In genomic region chr4:89302129-89302528, GRCm38 (mm10) we compare ENCODE assay signal across 21 mouse cellular contexts. TPM values are rescaled to one million over a fixed set of nuclear protein-coding genes. Genes with fewer than 3 reads are reported as not detected.
DNase-seq lines count a peak whose midpoint lies in the region; ATAC-seq and TF ChIP-seq lines count a peak whose summit lies in the region.
"Had no signal": no experiment of that assay in that cellular context is flagged by ENCODE, and none has a peak within 500 bp of the region (broad histone marks: within the 10 kb centered on the region; RNA-seq: fewer than 3 reads in every experiment).

No protein-coding gene starts in this region.

- ATAC-seq in hindbrain, embryonic 11.5 days (ENCODE audit: low FRiP score) = no peak
- no peak for ATAC-seq in hindbrain, embryonic 14.5 days (ENCODE audit: low FRiP score)
- ATAC-seq: activated CD4-positive, CD25-positive, alpha-beta regulatory T cell, adult 4 months; forebrain, embryonic 13.5 days; forebrain, postnatal 0 days had no signal

- TF ChIP-seq POLR2A in embryonic fibroblast, embryonic 13.5 days (IDR thresholded peaks at IDR 0.05; ENCODE audit: low read depth, low read length) = no peak

- WGBS in hindbrain, embryonic 11.5 days = 0% methylated on average over 1 of the region's 1 CpGs
- WGBS in hindbrain, embryonic 14.5 days = 4% methylated on average over 1 of the region's 1 CpGs

- H3K36me3 ChIP-seq in hindbrain, embryonic 11.5 days (ENCODE audit: control insufficient read depth, insufficient read depth, low read length) = no peaks in the 10 kb centered on the region
- no peaks in the 10 kb centered on the region for H3K36me3 ChIP-seq in hindbrain, embryonic 14.5 days (replicated peaks; ENCODE audit: control insufficient read depth, insufficient read depth)
- H3K36me3 ChIP-seq: embryonic facial prominence, embryonic 13.5 days; embryonic facial prominence, embryonic 15.5 days had no signal

- TF ChIP-seq CTCF in embryonic fibroblast, embryonic 13.5 days (IDR thresholded peaks at IDR 0.05; ENCODE audit: borderline replicate concordance, insufficient read depth, low read length) = no peak

- H3K9me3 ChIP-seq in hindbrain, embryonic 11.5 days (ENCODE audit: control insufficient read depth, low read length) = no peaks in the 10 kb centered on the region
- H3K9me3 ChIP-seq in hindbrain, embryonic 14.5 days (ENCODE audit: control insufficient read depth, low read length) = no peaks in the 10 kb centered on the region
- H3K9me3 ChIP-seq: embryonic facial prominence, embryonic 13.5 days; embryonic facial prominence, embryonic 15.5 days; forebrain, embryonic 13.5 days had no signal

- H3K4me1 ChIP-seq in hindbrain, embryonic 11.5 days (replicated peaks; ENCODE audit: control insufficient read depth, insufficient read depth, low read length) = no peaks in the 10 kb centered on the region
- H3K4me1 ChIP-seq in hindbrain, embryonic 14.5 days (replicated peaks; ENCODE audit: control insufficient read depth, insufficient read depth, low read length) = no peaks in the 10 kb centered on the region
- H3K4me1 ChIP-seq in embryonic fibroblast, embryonic 13.5 days (ENCODE audit: control insufficient read depth, insufficient read depth, low read length) = peaks cover 21% of the 10 kb centered on the region
- H3K4me1 ChIP-seq: embryonic facial prominence, embryonic 13.5 days; embryonic facial prominence, embryonic 15.5 days had no signal

- no peak overlapping the region for H3K4me3 ChIP-seq in hindbrain, embryonic 11.5 days (ENCODE audit: low read depth, low read length)
- no peak overlapping the region for H3K4me3 ChIP-seq in hindbrain, embryonic 14.5 days (replicated peaks; ENCODE audit: low read length)
- no peak overlapping the region for H3K4me3 ChIP-seq in embryonic fibroblast, embryonic 13.5 days (ENCODE audit: insufficient read depth, low read length)
- H3K4me3 ChIP-seq: embryonic facial prominence, embryonic 13.5 days; embryonic facial prominence, embryonic 15.5 days; forebrain, embryonic 13.5 days had no signal

- no peak overlapping the region for H3K4me2 ChIP-seq in hindbrain, embryonic 11.5 days (replicated peaks; ENCODE audit: low read depth, low read length)
- no peak overlapping the region for H3K4me2 ChIP-seq in hindbrain, embryonic 14.5 days (replicated peaks)
- H3K4me2 ChIP-seq: embryonic facial prominence, embryonic 13.5 days; embryonic facial prominence, embryonic 15.5 days; forebrain, embryonic 13.5 days had no signal

- H3K27me3 ChIP-seq in hindbrain, embryonic 11.5 days (ENCODE audit: control insufficient read depth, insufficient read depth, low read length) = peaks cover 85% of the 10 kb centered on the region
- peaks cover 97% of the 10 kb centered on the region for H3K27me3 ChIP-seq in hindbrain, embryonic 14.5 days (ENCODE audit: control insufficient read depth, insufficient read depth, low read length)

- no peak overlapping the region for H3K9ac ChIP-seq in hindbrain, embryonic 11.5 days (ENCODE audit: low read depth, low read length)
- no peak overlapping the region for H3K9ac ChIP-seq in hindbrain, embryonic 14.5 days
- H3K9ac ChIP-seq: embryonic facial prominence, embryonic 13.5 days; embryonic facial prominence, embryonic 15.5 days; forebrain, embryonic 13.5 days; forebrain, postnatal 0 days had no signal

- no peak overlapping the region for H3K27ac ChIP-seq in hindbrain, embryonic 11.5 days (ENCODE audit: low read depth, low read length)
- H3K27ac ChIP-seq in hindbrain, embryonic 14.5 days = no peak overlapping the region
- peak overlapping the region; percentile 80; the same call in 1 of the 2 replicates for H3K27ac ChIP-seq in embryonic fibroblast, embryonic 13.5 days (ENCODE audit: insufficient read depth, low read length)
- H3K27ac ChIP-seq: embryonic facial prominence, embryonic 13.5 days; embryonic facial prominence, embryonic 15.5 days; forebrain, embryonic 13.5 days had no signal

- DNase-seq in hindbrain, embryonic 11.5 days (ENCODE audit: low spot score) = peak; percentile 32
- no peak for DNase-seq in hindbrain, embryonic 14.5 days (ENCODE audit: low spot score)
- DNase-seq in cerebellum, postnatal 14 days = no peak
- no peak for DNase-seq in spleen, postnatal 14 days (ENCODE audit: low spot score in 2 of 2)
- DNase-seq: adrenal gland, adult 8-10 months; adrenal gland, postnatal 14 days; adrenal gland, postnatal 36 days; cerebellum, adult 11-12 months; cerebellum, adult 2 months; cerebellum, adult 9-10 months; cerebellum, postnatal 10 days; cerebellum, postnatal 36 days; forebrain, postnatal 0 days had no signal

RNA-seq across cellular contexts. Expression of gene Cdkn2a, which starts 7.7 kb away (rescaled TPM):
- not detected in 2 replicates for polyA plus RNA-seq in hindbrain, embryonic 11.5 days (2014; fragmentation: Nextera tagmentation; extraction: Ambion mirVana)
- polyA plus RNA-seq in hindbrain, embryonic 14.5 days (2014; fragmentation: Nextera tagmentation; extraction: Ambion mirVana) = not detected in 2 replicates
- 59.5 and 119 TPM in 2 replicates for polyA plus RNA-seq in embryonic fibroblast, embryonic 13.5 days (2011; ENCODE audit: insufficient read length, low read depth, missing spikeins)
- polyA plus RNA-seq: C2C12; cerebellum, adult 2 months; embryonic facial prominence, embryonic 11.5 days; embryonic facial prominence, embryonic 13.5 days; embryonic facial prominence, embryonic 15.5 days; forebrain, embryonic 11.5 days; forebrain, embryonic 13.5 days; forebrain, postnatal 0 days had no signal

RNA-seq across cellular contexts. Expression of gene Cdkn2b, which starts 8.7 kb away (rescaled TPM):
- polyA plus RNA-seq in hindbrain, embryonic 11.5 days (2014; fragmentation: Nextera tagmentation; extraction: Ambion mirVana) = 1.1 and 1.4 TPM in 2 replicates
- 1.3 and 1.4 TPM in 2 replicates for polyA plus RNA-seq in hindbrain, embryonic 14.5 days (2014; fragmentation: Nextera tagmentation; extraction: Ambion mirVana)
- 49.1 and 74.6 TPM in 2 replicates for polyA plus RNA-seq in embryonic fibroblast, embryonic 13.5 days (2011; ENCODE audit: insufficient read length, low read depth, missing spikeins)
- polyA plus RNA-seq: C2C12 had no signal

Comparison
In these comparisons a context has a peak if more than half of its experiments do, and no peak if none do; other contexts are left out.
1. RNA of gene Cdkn2a, which starts 7.7 kb away (polyA plus RNA-seq): 59.5 to 119 TPM in embryonic fibroblast, embryonic 13.5 days; not detected in hindbrain, embryonic 14.5 days and not detected in hindbrain, embryonic 11.5 days; every median in the first group is over 10 times any median in the second.
2. RNA of gene Cdkn2b, which starts 8.7 kb away (polyA plus RNA-seq): 49.1 to 74.6 TPM in embryonic fibroblast, embryonic 13.5 days; 1.1 to 1.4 TPM in hindbrain, embryonic 11.5 days and 1.3 to 1.4 TPM in hindbrain, embryonic 14.5 days; every median in the first group is over 10 times any median in the second.